Mouse (Mus musculus) MEL (cell line): ENCODE results near the gene Pkd2l1. TPM values are rescaled to one million over a fixed set of nuclear protein-coding genes. Genes with fewer than 3 reads are reported as not detected.

Experiments used
- DNase-seq: peaks from one replicate; pipeline ENCODE4 v3.0.0; 2011; ENCODE audit warnings: low read depth, low spot score
- H3K27ac ChIP-seq: 2 replicates; pipeline ENCODE4 v1.5.1; 2012; ENCODE audit warnings: low read depth, mild to moderate bottlenecking, control low read depth, low read length, moderate library complexity; ENCODE audit not compliant: control insufficient read depth
- H3K27me3 ChIP-seq, 2 experiments: fragments of 150-350 bp in 1 of 2; sonication (generic) in 1 of 2; 2 replicates each; pipeline ENCODE4 v1.6.1; 2012; ENCODE audit warnings: low read length in 2 of 2, mild to moderate bottlenecking in 2 of 2, improper control_type of control experiment in 1 of 2, moderate library complexity in 1 of 2; ENCODE audit not compliant: insufficient read depth in 2 of 2, control insufficient read depth in 1 of 2
- H3K36me3 ChIP-seq, 2 experiments: 2 replicates each; pipeline ENCODE4 v1.6.1; 2012 to 2014; ENCODE audit warnings: low read length in 2 of 2, improper control_type of control experiment in 1 of 2, inconsistent platforms in 1 of 2, mild to moderate bottlenecking in 1 of 2; ENCODE audit not compliant: insufficient read depth in 2 of 2, control insufficient read depth in 1 of 2
- H3K4me1 ChIP-seq, 2 experiments: fragments of 150-350 bp in 1 of 2; sonication (generic) in 1 of 2; 2 replicates each; pipeline ENCODE4 v1.6.1; 2012; ENCODE audit warnings: low read length in 2 of 2, improper control_type of control experiment in 1 of 2, mild to moderate bottlenecking in 1 of 2; ENCODE audit not compliant: insufficient read depth in 2 of 2, control insufficient read depth in 1 of 2
- H3K4me3 ChIP-seq, 2 experiments: fragments of 150-350 bp in 1 of 2; sonication (generic) in 1 of 2; 2 replicates each; pipeline ENCODE4 v1.5.1; 2012; ENCODE audit warnings: low read depth in 2 of 2, low read length in 2 of 2, mild to moderate bottlenecking in 2 of 2, moderate library complexity in 2 of 2, control low read depth in 1 of 2, improper control_type of control experiment in 1 of 2; ENCODE audit not compliant: control insufficient read depth in 1 of 2, insufficient read depth in 1 of 2
- H3K79me2 ChIP-seq: 2 replicates; pipeline ENCODE4 v1.6.1; 2012; ENCODE audit warnings: mild to moderate bottlenecking, low read length, moderate library complexity; ENCODE audit not compliant: control insufficient read depth, poor library complexity, insufficient read depth
- H3K9ac ChIP-seq: 2 replicates; pipeline ENCODE4 v1.6.1; 2012; ENCODE audit warnings: low read depth, mild to moderate bottlenecking, control low read depth, low read length, moderate library complexity; ENCODE audit not compliant: control insufficient read depth, poor library complexity, severe bottlenecking
- H3K9me3 ChIP-seq: fragments of 150-350 bp; sonication (generic); replicated peaks from 2 replicates; pipeline ENCODE4 v1.6.1; 2012; ENCODE audit warnings: mild to moderate bottlenecking, low read length, improper control_type of control experiment, moderate library complexity; ENCODE audit not compliant: insufficient read depth
- CHD1 ChIP-seq: IDR thresholded peaks from 2 replicates; pipeline ENCODE4 v1.6.1; 2012; ENCODE audit warnings: low read depth, mild to moderate bottlenecking, inconsistent platforms, low read length, improper control_type of control experiment
- CHD2 ChIP-seq: IDR thresholded peaks from 2 replicates; pipeline ENCODE4 v1.6.1; 2011; ENCODE audit warnings: low read length, improper control_type of control experiment
- CTCF ChIP-seq, 3 experiments: IDR thresholded peaks in 2 of 3; conservative IDR thresholded peaks in 1 of 3; 2 replicates each; pipeline ENCODE4 v1.5.1; 2011 to 2012; ENCODE audit warnings: low read length in 3 of 3, low read depth in 2 of 3, mild to moderate bottlenecking in 2 of 3, improper control_type of control experiment in 1 of 3, inconsistent platforms in 1 of 3, mixed read lengths in 1 of 3, moderate library complexity in 1 of 3; ENCODE audit not compliant: control insufficient read depth in 1 of 3, insufficient read depth in 1 of 3, poor library complexity in 1 of 3, severe bottlenecking in 1 of 3
- EP300 ChIP-seq, 2 experiments: IDR thresholded peaks; 2 replicates each; pipeline ENCODE4 v1.6.1; 2011; ENCODE audit warnings: improper control_type of control experiment in 2 of 2, low read length in 2 of 2, low read depth in 1 of 2, mild to moderate bottlenecking in 1 of 2
- GABPA ChIP-seq: IDR thresholded peaks from 2 replicates; pipeline ENCODE4 v1.6.1; 2012; ENCODE audit warnings: low read depth, mild to moderate bottlenecking, inconsistent platforms, low read length, improper control_type of control experiment, moderate library complexity
- JUND ChIP-seq: IDR thresholded peaks from 2 replicates; pipeline ENCODE4 v1.6.1; 2011; ENCODE audit warnings: low read depth, mild to moderate bottlenecking, improper control_type of control experiment, low read length
- KAT2A ChIP-seq: conservative IDR thresholded peaks from 2 replicates; pipeline ENCODE4 v1.6.1; 2012; ENCODE audit warnings: low read depth, low read length, improper control_type of control experiment, inconsistent platforms
- MAFK ChIP-seq: IDR thresholded peaks from 2 replicates; pipeline ENCODE4 v1.6.1; 2011; ENCODE audit warnings: low read depth, mild to moderate bottlenecking, low read length, improper control_type of control experiment, borderline replicate concordance
- MAX ChIP-seq: IDR thresholded peaks from 2 replicates; pipeline ENCODE4 v1.6.1; 2011; ENCODE audit warnings: low read length, improper control_type of control experiment
- MAZ ChIP-seq: IDR thresholded peaks from 2 replicates; pipeline ENCODE4 v1.6.1; 2012; ENCODE audit warnings: low read depth, mild to moderate bottlenecking, inconsistent platforms, low read length, improper control_type of control experiment
- MEF2A ChIP-seq: IDR thresholded peaks from 2 replicates; pipeline ENCODE4 v1.6.1; 2014; ENCODE audit warnings: low read depth, mild to moderate bottlenecking, inconsistent platforms, low read length, improper control_type of control experiment; ENCODE audit not compliant: poor library complexity, insufficient replicate concordance, severe bottlenecking; ENCODE audit errors: extremely low read depth
- MXI1 ChIP-seq: IDR thresholded peaks from 2 replicates; pipeline ENCODE4 v1.6.1; 2011; ENCODE audit warnings: mild to moderate bottlenecking, low read depth, low read length, improper control_type of control experiment
- MYB ChIP-seq: IDR thresholded peaks from 2 replicates; pipeline ENCODE4 v1.6.1; 2011; ENCODE audit warnings: mild to moderate bottlenecking, low read depth, low read length, improper control_type of control experiment
- MYC ChIP-seq: IDR thresholded peaks from 2 replicates; pipeline ENCODE4 v1.6.1; 2011; ENCODE audit warnings: low read depth, mild to moderate bottlenecking, low read length, improper control_type of control experiment, moderate library complexity
- NELFE ChIP-seq: IDR thresholded peaks from 2 replicates; pipeline ENCODE4 v1.6.1; 2011; ENCODE audit warnings: low read depth, low read length, improper control_type of control experiment
- POLR2AphosphoS5 ChIP-seq: IDR thresholded peaks from 2 replicates; pipeline ENCODE4 v1.6.1; 2012; ENCODE audit warnings: low read depth, borderline replicate concordance, mild to moderate bottlenecking, inconsistent platforms, low read length, moderate library complexity, mixed read lengths
- RAD21 ChIP-seq: IDR thresholded peaks from 2 replicates; pipeline ENCODE4 v1.6.1; 2011; ENCODE audit warnings: mild to moderate bottlenecking, low read depth, low read length, improper control_type of control experiment
- SMC3 ChIP-seq: IDR thresholded peaks from 2 replicates; pipeline ENCODE4 v1.6.1; 2011; ENCODE audit warnings: low read depth, low read length, improper control_type of control experiment
- TAL1 ChIP-seq: IDR thresholded peaks from 2 replicates; pipeline ENCODE4 v1.6.1; 2012; ENCODE audit warnings: mild to moderate bottlenecking, inconsistent platforms, low read length, moderate library complexity, mixed read lengths
- USF2 ChIP-seq, 2 experiments: IDR thresholded peaks; 2 replicates each; pipeline ENCODE4 v1.6.1; 2011 to 2012; ENCODE audit warnings: improper control_type of control experiment in 2 of 2, low read length in 2 of 2, borderline replicate concordance in 1 of 2, inconsistent platforms in 1 of 2, low read depth in 1 of 2, mild to moderate bottlenecking in 1 of 2; ENCODE audit not compliant: insufficient read depth in 1 of 2
- ZKSCAN1 ChIP-seq: IDR thresholded peaks from 2 replicates; pipeline ENCODE4 v1.6.1; 2012; ENCODE audit warnings: low read depth, mild to moderate bottlenecking, inconsistent platforms, low read length, improper control_type of control experiment, moderate library complexity
- polyA plus RNA-seq, 2 experiments: library from polyadenylated mRNA; stranded (reverse) in 1 of 2; unstranded in 1 of 2; fragments of >175 nt in 1 of 2; fragments of >200 nt in 1 of 2; gene quantifications; 2 replicates each; pipeline versions ENCODE4 v1.2.1 to v1.2.4; 2012; ENCODE audit warnings: low replicate concordance in 2 of 2, low read depth in 1 of 2; ENCODE audit not compliant: insufficient read length in 2 of 2, insufficient read depth in 1 of 2, missing spikeins in 1 of 2
- total RNA-seq: library from RNA; depleted of rRNA; stranded (reverse); fragments of 300-350 nt; gene quantifications from 2 replicates; pipeline ENCODE4 v1.2.3, GENCODE M21; 2012

The Pkd2l1 gene
- total and polyA plus RNA-seq, 3 experiments, result not detected

DNA sequence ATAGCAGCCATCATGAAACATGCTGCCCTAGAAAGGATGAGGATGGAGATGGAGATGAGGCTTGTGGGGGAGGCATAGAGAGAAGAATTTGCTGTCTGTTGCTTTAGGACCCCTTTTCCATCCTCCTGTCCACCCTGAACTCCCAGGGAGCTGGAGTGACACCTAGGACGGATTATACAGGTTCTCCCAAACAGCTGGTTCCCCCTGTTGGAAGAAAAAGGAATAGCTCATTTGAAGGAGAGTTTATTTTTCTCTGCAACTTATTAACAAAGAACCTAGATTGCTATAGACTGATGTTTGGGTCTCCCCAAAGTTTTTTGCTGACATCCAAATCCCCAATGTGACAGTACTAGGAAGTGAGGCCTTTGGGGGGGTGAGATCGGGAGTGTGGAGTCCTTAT, 43.9 kb downstream of the Pkd2l1 start (continued):
- no peak for TF ChIP-seq MEF2A
- no peak for TF ChIP-seq TAL1
- no peak for TF ChIP-seq KAT2A
- TF ChIP-seq EP300 (IDR thresholded peaks at IDR 0.05; ENCODE audit: low read depth in 1 of 2, low read length in 2 of 2), result no peak
- TF ChIP-seq MXI1, result no peak
- no peak for TF ChIP-seq MYB
- TF ChIP-seq POLR2AphosphoS5, result no peak
- TF ChIP-seq SMC3, result 0 out of 2 replicates have a peak, but pooled peaks have one; percentile 31
- no peak for TF ChIP-seq CHD2
- no peak for TF ChIP-seq MAX
- 0 out of 2 replicates have a peak, but pooled peaks have one; percentile 36 for TF ChIP-seq MAZ

DNA sequence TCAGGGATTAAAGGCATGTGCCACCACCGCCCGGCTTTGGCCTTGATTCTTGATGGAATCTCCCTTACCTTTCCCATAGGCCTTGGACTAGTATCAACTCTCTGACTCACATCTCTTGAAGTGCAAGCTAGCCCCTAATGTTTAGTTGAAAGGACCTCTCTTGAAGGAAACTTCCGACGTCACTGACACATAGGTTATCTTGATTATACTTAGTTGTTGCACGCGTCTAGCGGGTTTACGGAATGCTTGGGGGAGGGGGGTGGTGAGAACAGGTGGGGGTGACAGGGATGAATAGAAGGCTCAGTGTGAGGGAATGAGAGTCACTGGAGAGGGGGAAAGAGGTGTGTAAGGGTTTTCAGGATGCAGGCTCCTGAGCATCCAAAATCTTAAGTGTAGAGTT, 45.3 kb downstream of the Pkd2l1 start:
- TF ChIP-seq MAZ, result no peak
- no peak for TF ChIP-seq GABPA
- no peak for TF ChIP-seq TAL1
- TF ChIP-seq CTCF (IDR thresholded peaks at IDR 0.05 in 2 of 3, conservative IDR thresholded peaks at IDR 0.05 in 1 of 3; ENCODE audit: control insufficient read depth in 1 of 3, insufficient read depth in 1 of 3, low read depth in 2 of 3, low read length in 3 of 3, poor library complexity in 1 of 3, severe bottlenecking in 1 of 3), result no peak
- no peak for TF ChIP-seq MAFK
- no peak for TF ChIP-seq MYC
- no peak for TF ChIP-seq ZKSCAN1
- no peak for TF ChIP-seq MEF2A
- TF ChIP-seq MAX, result no peak
- TF ChIP-seq KAT2A, result no peak
- TF ChIP-seq RAD21, result no peak
- TF ChIP-seq USF2 (IDR thresholded peaks at IDR 0.05; ENCODE audit: borderline replicate concordance in 1 of 2, insufficient read depth in 1 of 2, low read depth in 1 of 2, low read length in 2 of 2), result no peak
- TF ChIP-seq SMC3, result no peak
- TF ChIP-seq NELFE, result no peak
- TF ChIP-seq POLR2AphosphoS5, result no peak
- no peak for TF ChIP-seq JUND
- TF ChIP-seq CHD1, result no peak
- Histone ChIP-seq H3K79me2 (peaks cover 24% of the 10 kb centered on the region), H3K9me3 (no peaks in the 10 kb centered on the region), H3K4me1 (peaks cover 12 to 36% of the 10 kb centered on the region in 2 experiments), H3K27ac (no peak overlapping the region), H3K27me3 (peaks cover 9% of the 10 kb centered on the region in 2 experiments), H3K4me3 (no peak overlapping the region), H3K9ac (no peak overlapping the region), H3K36me3 (peaks cover 13 to 34% of the 10 kb centered on the region in 2 experiments)
- DNase-seq, result no peak
